Mouse (Mus musculus) urinary bladder, adult 2 months (tissue): Measurements from ENCODE around the gene Fam32a. TPM values are rescaled to one million over a fixed set of nuclear protein-coding genes. Genes with fewer than 3 reads are reported as not detected.

Experiments used
- DNase-seq: peaks from one replicate; pipeline ENCODE4 v3.0.0; 2022; ENCODE audit warnings: low spot score
- polyA plus RNA-seq: library from polyadenylated mRNA; depleted of rRNA; stranded (reverse); fragments of >200 nt; gene quantifications from 2 replicates; pipeline ENCODE4 v1.2.3, GENCODE M21; 2012; rRNA removed

The Fam32a gene
- polyA plus RNA-seq = 70.7 and 77.4 TPM in 2 replicates

DNA sequence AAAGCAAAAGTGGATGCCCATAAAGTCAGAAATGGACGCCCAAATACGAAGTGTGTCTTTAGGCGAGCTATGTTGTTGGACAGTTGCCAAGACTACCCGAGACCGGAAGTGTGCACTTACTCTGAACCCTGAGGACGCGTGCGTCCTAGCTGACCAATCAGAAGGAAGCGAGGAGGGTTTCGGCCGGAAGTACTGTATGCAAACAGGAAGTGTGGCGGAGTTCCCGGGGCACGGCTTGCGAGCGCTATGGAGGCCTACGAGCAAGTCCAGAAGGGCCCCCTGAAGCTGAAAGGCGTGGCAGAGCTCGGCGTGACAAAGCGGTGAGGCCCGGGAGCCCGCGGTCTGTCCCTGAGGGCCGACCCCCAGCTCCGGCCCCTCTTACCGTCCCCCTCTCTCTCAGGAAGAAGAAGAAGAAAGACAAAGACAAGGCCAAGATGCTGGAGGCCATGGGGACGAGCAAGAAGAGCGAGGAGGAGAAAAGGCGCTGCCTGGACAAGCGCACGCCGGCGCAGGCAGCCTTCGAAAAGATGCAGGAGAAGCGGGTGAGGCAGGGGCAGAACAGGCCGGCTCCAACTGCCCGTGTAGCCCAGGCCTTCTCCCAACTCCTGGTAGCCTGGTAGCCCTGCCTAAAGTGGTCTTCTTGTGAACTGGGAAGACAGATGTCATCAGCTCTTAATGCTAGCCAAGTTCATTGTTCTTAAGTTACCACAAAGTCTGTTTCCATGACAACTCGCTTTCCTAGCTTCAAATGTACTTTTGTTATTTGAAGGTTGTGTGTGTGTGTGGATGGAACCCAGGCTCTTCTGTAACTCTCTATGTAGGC lies at the start of gene Fam32a:
Fam32a (plus strand) TSS at position 190 of the 823 bp plus-strand sequence.
- DNase-seq = peak; percentile 54

DNA sequence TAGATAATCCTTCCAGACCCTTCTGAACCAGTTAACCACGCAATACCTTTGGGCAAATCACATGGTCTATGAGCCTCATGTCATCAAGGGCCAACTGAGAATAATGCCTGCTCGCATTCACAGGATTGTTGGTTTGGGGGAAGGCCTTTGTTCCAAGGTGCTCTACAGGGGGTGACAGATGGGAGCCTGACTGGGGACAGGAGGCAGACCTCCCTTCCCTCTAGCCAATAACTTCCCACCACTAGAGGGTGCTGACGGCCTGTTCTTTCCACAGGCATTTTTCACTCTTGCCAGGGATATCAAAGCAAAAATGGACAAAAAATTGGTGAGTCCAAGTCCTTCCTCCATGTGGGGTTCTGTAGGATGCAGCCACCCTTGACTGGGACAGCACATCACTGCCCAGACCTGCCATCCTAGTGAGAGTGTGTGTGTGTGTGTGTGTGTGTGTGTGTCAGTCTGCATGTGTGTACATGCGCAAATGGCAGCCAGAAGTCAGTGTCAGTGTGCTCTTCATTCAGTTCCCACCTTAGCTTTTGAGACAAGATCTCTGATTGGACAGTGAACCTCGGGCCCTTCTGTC lies 42.1 kb upstream of the Fam32a start:
- DNase-seq = no peak

- no peak for DNase-seq
Observed at GRCm38 (mm10) chr8:72183554-72184202, 35.9 kb upstream of the Fam32a start.

DNA sequence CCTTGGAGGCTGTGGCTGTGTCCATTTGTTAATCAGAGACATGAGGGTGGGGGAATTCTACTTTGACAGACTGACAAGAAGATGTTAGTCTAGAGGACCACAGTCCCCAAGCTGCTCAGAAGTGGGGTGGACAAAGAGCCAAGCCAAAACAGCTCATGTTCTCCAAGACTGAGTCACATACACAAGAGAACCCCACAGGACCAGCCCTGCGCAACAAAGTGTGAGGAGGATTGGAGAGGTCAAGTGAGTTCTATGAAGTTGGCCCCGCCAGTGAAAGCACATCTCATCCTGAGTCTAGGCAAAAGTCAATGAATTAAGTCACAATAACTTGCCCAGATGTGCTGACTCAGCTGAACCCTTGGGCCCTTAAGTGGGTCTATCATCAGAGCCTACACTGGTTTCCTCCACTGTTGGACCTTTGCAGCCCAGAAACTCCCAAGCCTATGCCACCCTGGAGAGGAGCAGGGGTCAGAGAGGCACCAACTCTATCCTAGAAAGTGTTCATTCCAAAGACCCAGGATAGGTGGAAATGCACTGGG lies 31.7 kb upstream of the Fam32a start:
- no peak for DNase-seq

DNA sequence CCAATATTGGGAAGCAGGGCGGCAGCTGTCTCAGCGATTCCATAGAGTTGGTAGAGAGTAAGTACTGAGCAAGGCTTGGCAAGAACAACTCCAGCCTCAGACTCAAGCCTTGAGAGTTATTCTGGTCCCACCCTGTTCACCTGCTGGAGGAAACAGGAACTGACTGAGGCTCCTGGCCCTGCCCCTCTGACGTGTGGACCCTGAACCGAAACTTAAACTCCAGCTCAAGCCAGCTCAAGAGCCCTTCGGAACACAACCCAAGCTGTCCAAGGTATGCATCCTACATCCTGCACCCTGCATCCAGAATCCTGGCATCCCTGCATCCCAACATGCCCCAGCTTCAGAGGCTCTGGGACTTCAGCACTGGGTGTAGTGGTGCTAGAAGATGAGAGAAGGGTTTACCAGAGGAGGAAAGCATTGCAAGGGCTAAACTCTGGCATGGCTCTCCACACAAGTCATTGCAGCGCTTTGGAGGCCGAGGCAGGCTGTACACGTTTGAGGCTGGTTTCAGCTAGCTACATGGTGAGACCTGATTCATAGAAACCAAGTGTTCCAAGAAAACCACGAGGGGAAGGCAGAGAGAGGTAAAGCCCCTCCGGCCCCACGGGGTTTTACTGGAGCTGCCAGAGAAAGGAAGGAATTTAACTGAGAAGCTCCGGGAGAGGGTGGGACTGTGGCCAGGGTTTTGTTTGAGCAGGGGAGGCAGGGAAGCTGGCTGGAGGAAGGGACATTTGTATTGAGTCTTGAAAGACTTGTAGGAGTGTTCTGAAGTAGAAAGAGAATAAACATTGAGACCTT lies 29.9 kb upstream of the Fam32a start, which contains the start of gene Hsh2d:
Hsh2d (plus strand) TSS at position 222 of the 798 bp plus-strand sequence.
- no peak for DNase-seq

GRCm38 (mm10) chr8:72190215-72190539 lies 29.4 kb upstream of the Fam32a start:
- no peak for DNase-seq

- DNase-seq = no peak
Observed at GRCm38 (mm10) chr8:72192065-72192464, 27.5 kb upstream of the Fam32a start.

DNA sequence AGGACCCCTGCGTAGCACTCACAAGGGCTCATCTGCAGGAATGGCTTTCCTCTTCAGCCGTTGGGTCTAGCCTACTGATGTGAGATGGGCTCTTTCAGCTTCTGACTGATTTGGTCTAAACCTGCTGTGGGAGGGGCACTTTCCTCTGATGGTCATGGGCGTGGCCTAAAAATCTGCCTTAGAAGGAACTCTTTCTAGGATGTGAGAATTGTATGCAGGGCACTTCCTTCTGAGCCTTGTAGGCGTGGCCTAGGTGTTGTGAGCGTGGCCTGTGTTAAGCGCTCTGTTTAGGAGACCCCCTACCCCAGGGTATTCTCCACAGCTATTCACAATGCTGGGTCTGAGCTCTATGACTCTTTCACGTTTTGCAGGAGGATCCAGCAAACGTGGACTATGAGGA lies 21.5 kb upstream of the Fam32a start:
- no peak for DNase-seq

- no peak for DNase-seq
Observed at GRCm38 (mm10) chr8:72208582-72208981, 10.9 kb upstream of the Fam32a start.

GRCm38 (mm10) chr8:72210222-72210621 lies 9.3 kb upstream of the Fam32a start:
- DNase-seq = no peak

DNA sequence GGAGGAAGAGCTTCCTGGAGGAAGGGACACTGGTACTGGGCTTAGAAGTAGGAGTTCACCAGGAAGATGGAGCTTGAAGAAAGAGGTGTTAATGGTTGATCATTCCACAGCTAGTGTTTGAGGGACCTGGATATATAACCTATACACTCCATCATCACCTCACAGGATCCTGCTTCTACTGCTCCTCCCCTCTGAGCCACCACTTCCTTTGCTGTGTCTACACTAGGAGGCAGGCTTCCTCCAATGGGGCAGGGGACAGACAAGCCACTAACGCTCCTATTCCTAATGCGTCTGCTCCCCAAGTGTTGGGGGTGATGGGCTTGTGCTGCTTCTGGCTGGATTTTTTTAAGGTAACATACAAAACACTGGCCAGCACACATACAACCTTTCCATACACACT lies 8.8 kb upstream of the Fam32a start:
- DNase-seq = no peak

DNA sequence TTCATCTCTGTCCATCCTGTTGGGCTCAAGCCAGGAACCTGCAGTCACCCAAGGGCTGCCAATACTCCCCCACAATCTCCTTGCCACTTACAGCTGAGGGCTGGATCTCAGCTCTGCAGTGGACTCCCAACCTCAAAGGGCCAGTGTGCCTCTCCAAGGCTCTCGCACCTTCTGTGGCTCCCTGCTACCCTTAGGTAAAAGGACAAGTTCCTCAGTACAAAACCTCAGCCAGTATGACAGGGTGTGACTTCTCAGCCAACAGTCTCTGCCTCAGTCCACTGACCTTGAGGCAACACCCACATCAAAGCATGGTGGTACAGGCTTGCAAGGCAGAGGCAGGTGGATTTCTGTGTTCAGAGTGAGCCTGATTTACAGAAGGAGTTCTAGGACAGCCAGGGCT lies 7.7 kb upstream of the Fam32a start:
- DNase-seq = no peak

DNA sequence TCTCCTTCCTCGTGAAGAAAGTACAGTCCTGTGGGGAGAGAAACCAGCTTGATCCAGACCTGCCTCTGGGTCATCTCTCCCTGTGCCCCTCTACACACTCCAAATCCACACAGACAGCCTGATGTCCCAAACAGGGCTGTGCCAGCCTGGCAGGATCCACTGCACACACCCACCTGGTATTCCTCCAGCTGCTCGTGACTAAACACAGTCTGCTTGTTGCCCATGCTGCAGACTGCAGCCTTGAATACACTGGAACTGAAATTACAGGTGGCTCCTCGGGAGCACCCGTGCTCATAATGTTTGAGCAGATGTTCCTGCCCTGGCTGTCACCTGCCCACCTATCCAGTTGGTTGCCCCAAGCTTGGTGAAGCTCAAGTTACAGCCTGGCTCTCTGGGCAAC lies 6.8 kb upstream of the Fam32a start, which contains the start of gene Cib3:
Cib3 (minus strand) TSS at position 87 of the 400 bp plus-strand sequence.
- no peak for DNase-seq

DNA sequence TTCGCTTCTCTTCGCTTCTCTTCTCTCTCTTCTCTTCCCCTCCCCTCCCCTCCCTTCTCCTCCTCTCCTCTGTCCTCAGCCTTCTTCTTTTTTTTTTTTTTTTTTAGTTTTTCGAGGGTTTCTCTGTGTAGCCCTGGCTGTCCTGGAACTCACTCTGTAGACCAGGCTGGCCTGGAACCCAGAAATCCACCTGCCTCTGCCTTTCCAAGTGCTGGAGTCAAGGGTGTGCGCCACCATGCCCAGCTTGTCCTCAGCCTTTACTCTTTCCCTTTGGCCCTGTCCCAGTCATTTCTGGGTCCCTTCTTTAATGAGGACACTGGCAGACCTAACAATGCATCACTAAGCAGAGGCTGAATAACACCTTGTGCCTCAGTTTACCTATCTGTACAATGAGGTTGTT lies 6.0 kb upstream of the Fam32a start, which contains the start of gene Gm11034:
Gm11034 (minus strand) TSS at position 101 of the 400 bp plus-strand sequence.
- no peak for DNase-seq

GRCm38 (mm10) chr8:72215060-72215459 lies 4.5 kb upstream of the Fam32a start:
- DNase-seq = no peak

DNA sequence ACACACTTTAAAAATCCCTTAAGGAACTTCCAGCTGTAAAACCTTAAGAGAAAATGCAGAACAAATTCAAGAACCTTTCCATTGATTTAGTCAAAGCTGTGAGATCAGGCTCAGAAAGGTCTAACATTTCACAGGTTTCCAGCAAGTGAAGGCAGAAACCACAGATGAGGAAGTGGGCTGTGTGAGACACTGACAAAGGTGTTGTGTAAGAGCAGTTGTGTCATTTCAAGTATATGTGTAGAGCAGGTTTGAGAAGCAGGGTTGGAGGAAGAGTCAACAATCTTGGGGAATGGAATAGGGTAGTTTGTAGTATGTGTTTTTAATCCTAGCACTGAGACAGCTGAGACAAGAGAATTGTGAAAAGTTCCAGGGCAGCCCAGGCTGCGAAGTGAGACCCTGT lies 3.7 kb upstream of the Fam32a start:
- DNase-seq = no peak

DNA sequence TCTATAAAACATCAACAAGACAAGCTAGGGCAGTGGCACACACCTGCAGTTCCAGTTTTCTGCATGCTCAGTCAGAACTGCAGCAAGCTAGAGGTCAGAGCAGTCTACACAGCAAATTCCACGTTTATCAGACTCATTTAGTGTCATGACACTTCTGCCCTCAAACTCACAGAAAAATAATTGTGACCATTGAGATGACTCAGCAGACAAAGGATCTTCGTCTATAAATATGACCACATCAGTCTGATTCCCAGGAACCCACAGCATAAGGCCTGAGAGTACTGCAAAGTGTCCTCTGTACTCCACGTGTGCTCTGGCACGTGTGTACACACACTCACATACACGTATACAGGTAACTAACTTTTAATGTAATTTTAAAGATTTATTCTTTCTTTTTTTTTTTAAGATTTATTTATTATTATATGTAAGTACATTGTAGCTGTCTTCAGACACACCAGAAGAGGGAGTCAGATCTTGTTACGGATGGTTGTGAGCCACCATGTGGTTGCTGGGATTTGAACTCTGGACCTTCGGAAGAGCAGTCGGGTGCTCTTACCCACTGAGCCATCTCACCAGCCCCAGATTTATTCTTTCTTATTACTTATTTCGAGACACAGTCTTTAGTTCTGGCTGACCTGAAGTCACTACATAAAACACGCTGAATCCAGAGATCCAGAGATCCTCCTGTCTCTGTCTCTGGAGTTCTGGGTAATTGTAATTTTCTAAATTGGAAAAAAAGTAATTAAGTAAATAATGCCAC lies 569 bp upstream of the Fam32a start:
- no peak for DNase-seq

DNA sequence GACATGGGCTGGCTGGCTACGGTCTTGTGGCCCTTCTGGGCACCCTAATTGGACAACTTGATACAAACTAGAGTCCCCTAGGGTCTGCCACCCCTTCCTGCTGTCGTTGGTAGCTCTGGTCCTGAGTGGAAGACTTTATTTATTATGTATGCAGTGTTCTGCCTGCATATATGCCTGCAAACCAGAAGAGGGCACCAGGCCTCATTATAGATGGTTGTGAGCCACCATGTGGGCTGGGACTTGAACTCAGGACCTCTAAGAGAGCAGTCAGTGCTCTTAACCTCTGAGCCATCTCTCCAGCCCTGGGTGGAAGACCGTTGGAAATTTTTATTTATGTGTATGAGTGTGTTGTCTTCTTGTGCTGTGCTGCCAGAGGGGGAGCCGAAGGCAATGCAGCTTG lies 1.2 kb downstream of the Fam32a start:
- DNase-seq = no peak

DNA sequence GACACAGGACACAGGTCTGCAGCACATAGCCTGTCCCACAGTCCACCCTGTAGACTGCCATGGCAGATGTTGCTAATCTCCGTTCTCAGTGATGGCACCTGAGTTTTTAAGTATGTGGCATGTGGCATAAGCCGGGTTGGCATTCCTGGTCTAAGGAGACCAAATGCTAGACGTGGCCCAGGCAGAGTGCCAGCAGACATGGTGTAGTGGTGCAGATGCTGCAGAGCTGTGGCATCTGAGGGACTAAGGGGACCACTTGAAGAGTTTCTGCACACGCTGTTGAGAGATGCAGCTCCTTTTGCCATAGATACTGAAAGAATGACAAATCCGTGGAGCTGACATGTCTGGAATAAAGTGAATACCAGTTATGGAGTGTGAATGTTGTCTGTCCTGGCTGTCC lies 3.1 kb downstream of the Fam32a start:
- DNase-seq = no peak

GRCm38 (mm10) chr8:72239499-72240402 lies 20.2 kb downstream of the Fam32a start, which contains the start of gene Ap1m1:
Gene Ap1m1 (plus strand): TSS chr8:72240018.
- peak; percentile 90 for DNase-seq
